Mouse (Mus musculus): ENCODE measurements around the gene Mug2. TPM values are rescaled to one million over a fixed set of nuclear protein-coding genes. Genes with fewer than 3 reads are reported as not detected.
"Not testable (repeated sequence)": the region's sequence is repeated elsewhere in the genome, so short reads cannot be mapped to it uniquely, and the experiment has no call there.

The Mug2 gene
- polyA plus RNA-seq (2014; fragmentation: Nextera tagmentation; extraction: Ambion mirVana), result not detected in 2 replicates

GRCm38 (mm10) chr6:122006461-122006860, at the start of gene Mug2:
Mug2 (plus strand) TSS chr6:122006761.
- H3K4me3 ChIP-seq (ENCODE audit: low read depth, low read length); H3K4me2 ChIP-seq (ENCODE audit: low read depth, low read length); H3K4me1 ChIP-seq (ENCODE audit: control insufficient read depth, insufficient read depth, low read length); H3K9ac ChIP-seq (replicated peaks; ENCODE audit: low read length); DNase-seq (ENCODE audit: low spot score); ATAC-seq (replicated peaks; ENCODE audit: insufficient number of reproducible peaks, low FRiP score, low TSS enrichment, low read depth); H3K27me3 ChIP-seq (ENCODE audit: control insufficient read depth, insufficient read depth, low read length); H3K9me3 ChIP-seq (replicated peaks; ENCODE audit: control insufficient read depth, low read length); H3K27ac ChIP-seq (replicated peaks; ENCODE audit: low read depth, low read length); H3K36me3 ChIP-seq (replicated peaks; ENCODE audit: control insufficient read depth, insufficient read depth, low read depth, low read length): not testable (repeated sequence)
- WGBS, result no CpG with 5 or more reads among the region's 3 CpGs

- 89% methylated on average over 16 of the region's 16 CpGs for WGBS
- H3K36me3 ChIP-seq (replicated peaks; ENCODE audit: control insufficient read depth, insufficient read depth, low read depth, low read length); H3K9ac ChIP-seq (replicated peaks; ENCODE audit: low read length); H3K27me3 ChIP-seq (ENCODE audit: control insufficient read depth, insufficient read depth, low read length); DNase-seq (ENCODE audit: low spot score); H3K4me2 ChIP-seq (ENCODE audit: low read depth, low read length); H3K4me3 ChIP-seq (ENCODE audit: low read depth, low read length); H3K4me1 ChIP-seq (ENCODE audit: control insufficient read depth, insufficient read depth, low read length); H3K27ac ChIP-seq (replicated peaks; ENCODE audit: low read depth, low read length); H3K9me3 ChIP-seq (replicated peaks; ENCODE audit: control insufficient read depth, low read length); ATAC-seq (replicated peaks; ENCODE audit: insufficient number of reproducible peaks, low FRiP score, low TSS enrichment, low read depth): not testable (repeated sequence)
These were observed 48.7 kb upstream of the Mug2 start for GRCm38 (mm10) chr6:121957803-121958349.

GRCm38 (mm10) chr6:121975701-121976100, 30.9 kb upstream of the Mug2 start:
- WGBS, result 84% methylated on average over 7 of the region's 7 CpGs

DNA sequence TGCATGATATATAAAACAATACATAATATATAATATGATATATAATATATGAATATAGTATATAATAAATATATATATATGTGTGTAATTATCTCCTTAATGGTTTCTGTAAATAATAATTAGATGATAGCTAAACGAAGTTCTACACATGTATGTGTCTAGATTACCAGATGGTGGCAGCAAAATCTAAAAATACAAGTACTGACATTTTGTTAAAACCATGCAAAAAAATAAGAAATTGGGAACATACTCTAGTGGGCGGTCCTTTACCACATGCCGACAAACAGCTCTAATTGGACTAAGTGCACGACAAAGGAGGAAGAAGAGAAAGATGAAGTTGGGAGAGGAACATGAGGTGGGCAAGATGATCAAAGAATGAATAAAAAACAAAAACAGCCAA, 94.3 kb downstream of the Mug2 start:
- no peak overlapping the region for H3K4me2 ChIP-seq (ENCODE audit: low read depth, low read length)
- H3K4me3 ChIP-seq (ENCODE audit: low read depth, low read length), result no peak overlapping the region
- no peaks in the 10 kb centered on the region for H3K9me3 ChIP-seq (replicated peaks; ENCODE audit: control insufficient read depth, low read length)
- no peak for DNase-seq (ENCODE audit: low spot score)
- 88% methylated on average over 4 of the region's 4 CpGs for WGBS
- H3K36me3 ChIP-seq (replicated peaks; ENCODE audit: control insufficient read depth, insufficient read depth, low read depth, low read length), result no peaks in the 10 kb centered on the region
- no peak overlapping the region for H3K9ac ChIP-seq (replicated peaks; ENCODE audit: low read length)
- ATAC-seq (replicated peaks; ENCODE audit: insufficient number of reproducible peaks, low FRiP score, low TSS enrichment, low read depth), result no peak
- H3K27ac ChIP-seq (replicated peaks; ENCODE audit: low read depth, low read length), result no peak overlapping the region
- H3K4me1 ChIP-seq (ENCODE audit: control insufficient read depth, insufficient read depth, low read length), result no peaks in the 10 kb centered on the region
- H3K27me3 ChIP-seq (ENCODE audit: control insufficient read depth, insufficient read depth, low read length), result no peaks in the 10 kb centered on the region

More at GRCm38 (mm10) chr6:121975701-121976100, 30.9 kb upstream of the Mug2 start:
- DNase-seq (ENCODE audit: low spot score) (no peak), ATAC-seq (replicated peaks; ENCODE audit: insufficient number of reproducible peaks, low FRiP score, low TSS enrichment, low read depth) (no peak)
- H3K9me3 ChIP-seq (replicated peaks; ENCODE audit: control insufficient read depth, low read length), result no peaks in the 10 kb centered on the region
- no peak overlapping the region for H3K9ac ChIP-seq (replicated peaks; ENCODE audit: low read length)
- no peaks in the 10 kb centered on the region for H3K4me1 ChIP-seq (ENCODE audit: control insufficient read depth, insufficient read depth, low read length)
- no peaks in the 10 kb centered on the region for H3K27me3 ChIP-seq (ENCODE audit: control insufficient read depth, insufficient read depth, low read length)
- H3K4me2 ChIP-seq (ENCODE audit: low read depth, low read length), result no peak overlapping the region
- no peak overlapping the region for H3K4me3 ChIP-seq (ENCODE audit: low read depth, low read length)
- no peaks in the 10 kb centered on the region for H3K36me3 ChIP-seq (replicated peaks; ENCODE audit: control insufficient read depth, insufficient read depth, low read depth, low read length)
- H3K27ac ChIP-seq (replicated peaks; ENCODE audit: low read depth, low read length), result no peak overlapping the region

- WGBS, result 83% methylated on average over 1 of the region's 1 CpGs
- Histone ChIP-seq H3K4me2 (ENCODE audit: low read depth, low read length) (no peak overlapping the region), H3K9me3 (replicated peaks; ENCODE audit: control insufficient read depth, low read length) (no peaks in the 10 kb centered on the region), H3K9ac (replicated peaks; ENCODE audit: low read length) (no peak overlapping the region), H3K4me3 (ENCODE audit: low read depth, low read length) (no peak overlapping the region), H3K27ac (replicated peaks; ENCODE audit: low read depth, low read length) (no peak overlapping the region), H3K36me3 (replicated peaks; ENCODE audit: control insufficient read depth, insufficient read depth, low read depth, low read length) (no peaks in the 10 kb centered on the region), H3K4me1 (ENCODE audit: control insufficient read depth, insufficient read depth, low read length) (no peaks in the 10 kb centered on the region), H3K27me3 (ENCODE audit: control insufficient read depth, insufficient read depth, low read length) (no peaks in the 10 kb centered on the region)
- ATAC-seq (replicated peaks; ENCODE audit: insufficient number of reproducible peaks, low FRiP score, low TSS enrichment, low read depth) (no peak), DNase-seq (ENCODE audit: low spot score) (no peak)
These were observed 95.1 kb downstream of the Mug2 start for GRCm38 (mm10) chr6:122101671-122102070.

DNA sequence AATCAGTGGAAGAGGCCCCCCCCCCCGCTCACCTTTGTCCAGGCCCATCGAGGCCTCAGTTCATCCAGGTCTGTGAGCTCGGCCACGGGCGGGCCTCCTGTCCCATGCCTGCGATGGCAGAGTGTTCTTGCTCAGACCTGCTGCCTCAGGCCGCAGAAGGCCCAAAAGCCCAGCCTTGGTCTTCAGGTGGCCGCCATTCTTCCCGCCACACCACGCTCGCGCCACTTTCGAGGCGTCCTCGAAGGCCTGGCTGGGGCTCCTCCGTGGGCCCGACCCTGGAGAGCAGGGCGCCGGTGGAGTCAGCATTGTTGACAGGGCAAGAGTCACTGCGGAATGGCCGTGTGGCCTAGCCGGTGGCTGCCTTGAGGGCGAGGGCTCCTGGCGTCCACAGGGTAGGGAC, 110.4 kb downstream of the Mug2 start:
- 91% methylated on average over 24 of the region's 24 CpGs for WGBS
- Histone ChIP-seq H3K9ac (replicated peaks; ENCODE audit: low read length) (no peak overlapping the region), H3K4me2 (ENCODE audit: low read depth, low read length) (no peak overlapping the region), H3K36me3 (replicated peaks; ENCODE audit: control insufficient read depth, insufficient read depth, low read depth, low read length) (no peaks in the 10 kb centered on the region), H3K4me1 (ENCODE audit: control insufficient read depth, insufficient read depth, low read length) (no peaks in the 10 kb centered on the region), H3K9me3 (replicated peaks; ENCODE audit: control insufficient read depth, low read length) (0 out of 2 replicates have a peak, but pooled peaks cover 2% of the 10 kb centered on the region), H3K27me3 (ENCODE audit: control insufficient read depth, insufficient read depth, low read length) (no peaks in the 10 kb centered on the region), H3K27ac (replicated peaks; ENCODE audit: low read depth, low read length) (no peak overlapping the region), H3K4me3 (ENCODE audit: low read depth, low read length) (no peak overlapping the region)
- no peak for DNase-seq (ENCODE audit: low spot score)
- ATAC-seq (replicated peaks; ENCODE audit: insufficient number of reproducible peaks, low FRiP score, low TSS enrichment, low read depth), result no peak

GRCm38 (mm10) chr6:122129521-122129920, 123.0 kb downstream of the Mug2 start:
- Histone ChIP-seq H3K9ac (replicated peaks; ENCODE audit: low read length) (no peak overlapping the region), H3K36me3 (replicated peaks; ENCODE audit: control insufficient read depth, insufficient read depth, low read depth, low read length) (no peaks in the 10 kb centered on the region), H3K4me2 (ENCODE audit: low read depth, low read length) (no peak overlapping the region), H3K27ac (replicated peaks; ENCODE audit: low read depth, low read length) (no peak overlapping the region), H3K4me3 (ENCODE audit: low read depth, low read length) (no peak overlapping the region), H3K27me3 (ENCODE audit: control insufficient read depth, insufficient read depth, low read length) (no peaks in the 10 kb centered on the region), H3K4me1 (ENCODE audit: control insufficient read depth, insufficient read depth, low read length) (no peaks in the 10 kb centered on the region), H3K9me3 (replicated peaks; ENCODE audit: control insufficient read depth, low read length) (no peaks in the 10 kb centered on the region)
- 64% methylated on average over 2 of the region's 2 CpGs for WGBS
- ATAC-seq (replicated peaks; ENCODE audit: insufficient number of reproducible peaks, low FRiP score, low TSS enrichment, low read depth) (no peak), DNase-seq (ENCODE audit: low spot score) (no peak)

Data from embryonic facial prominence, embryonic 11.5 days (tissue).